Mouse (Mus musculus) forebrain, embryonic 10.5 days (tissue): ENCODE measurements around the gene Dnah2. TPM values are rescaled to one million over a fixed set of nuclear protein-coding genes. Genes with fewer than 3 reads are reported as not detected.

ENCODE experiments used
- DNase-seq: peaks from one replicate; pipeline ENCODE4 v3.0.0-alpha.2; 2017; ENCODE audit warnings: low spot score; ENCODE audit errors: extremely low spot score
- H3K27ac ChIP-seq: fragments of 300-500 bp; sonication (generic); 2 replicates; pipeline ENCODE4 v1.5.1; 2016; ENCODE audit warnings: mild to moderate bottlenecking
- H3K27me3 ChIP-seq: fragments of 300-500 bp; sonication (generic); 2 replicates; pipeline ENCODE4 v1.6.1; 2016; ENCODE audit warnings: mild to moderate bottlenecking; ENCODE audit not compliant: poor library complexity, severe bottlenecking
- H3K36me3 ChIP-seq: fragments of 300-500 bp; sonication (generic); replicated peaks from 2 replicates; pipeline ENCODE4 v1.6.1; 2016; ENCODE audit warnings: mild to moderate bottlenecking, moderate library complexity
- H3K4me1 ChIP-seq: fragments of 300-500 bp; sonication (generic); 2 replicates; pipeline ENCODE4 v1.6.1; 2016
- H3K4me3 ChIP-seq: fragments of 300-500 bp; sonication (generic); 2 replicates; pipeline ENCODE4 v1.5.1; 2016; ENCODE audit warnings: mild to moderate bottlenecking, moderate library complexity
- H3K9me3 ChIP-seq: fragments of 300-500 bp; sonication (generic); 2 replicates; pipeline ENCODE4 v1.6.1; 2016; ENCODE audit warnings: mild to moderate bottlenecking, moderate library complexity
- WGBS: fragments of 180-500 bp; shearing (Covaris S2); methylation state at CpG from one replicate; pipeline ENCODE4 v1.1.7; 2016; 5-methylcytosine and 5-hydroxymethylcytosine counted together
- polyA plus RNA-seq: library from polyadenylated mRNA; unstranded; fragments of >200 nt; fragmentation: Nextera tagmentation; extraction: Ambion mirVana; gene quantifications from 2 replicates; pipeline ENCODE4 v1.2.1, GENCODE M21; 2016

The Dnah2 gene
- polyA plus RNA-seq, 1 experiment from 2014 or later = 1.5 TPM

DNA sequence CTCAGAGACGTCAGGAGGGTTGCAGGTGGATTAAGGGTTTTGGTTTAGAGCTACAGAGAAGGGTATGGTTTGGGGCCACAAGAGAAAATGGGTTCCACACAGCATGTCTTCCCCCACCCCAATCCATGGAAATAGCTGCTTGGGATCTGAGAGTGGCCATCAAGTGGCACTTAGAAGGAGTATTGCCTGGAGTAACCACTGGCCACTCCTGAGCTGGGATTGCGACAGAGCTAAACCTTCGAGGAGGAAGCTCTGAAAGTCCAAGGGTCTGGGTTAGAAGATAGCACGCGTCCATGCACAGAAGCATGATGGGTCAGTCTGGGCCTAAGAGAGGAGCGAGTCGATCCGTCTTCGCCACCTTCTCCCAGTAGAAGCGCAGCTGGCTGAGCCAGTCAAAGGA, 72.1 kb downstream of the Dnah2 start:
- H3K27me3 ChIP-seq = no peaks in the 10 kb centered on the region
- no peak overlapping the region for H3K4me3 ChIP-seq
- DNase-seq = no peak
- 92% methylated on average over 10 of the region's 10 CpGs for WGBS
- peaks cover 14% of the 10 kb centered on the region for H3K4me1 ChIP-seq
- no peaks in the 10 kb centered on the region for H3K36me3 ChIP-seq
- no peak overlapping the region for H3K27ac ChIP-seq
- H3K9me3 ChIP-seq = no peaks in the 10 kb centered on the region

DNA sequence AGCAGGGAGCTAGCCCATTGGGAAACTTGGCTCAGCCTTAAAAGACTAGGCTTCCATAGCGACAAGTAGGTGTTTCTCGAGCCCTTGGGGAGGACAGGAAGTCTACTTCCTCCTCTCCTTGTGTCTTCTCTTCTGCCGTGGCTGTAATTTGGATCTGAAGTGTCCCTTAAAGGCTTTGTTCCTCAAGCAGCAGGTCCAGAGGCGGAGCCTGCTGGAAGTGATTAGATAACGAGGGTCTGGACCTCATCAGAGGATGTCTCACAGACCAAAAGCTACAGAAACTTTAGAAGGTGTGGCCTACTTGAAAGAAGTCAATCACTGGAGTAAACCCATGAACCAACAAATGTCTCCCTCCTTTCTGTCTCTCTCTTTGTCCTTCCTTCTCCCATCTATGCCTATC, 74.2 kb downstream of the Dnah2 start:
- whole genome bisulfite sequencing = 58% methylated on average over 5 of the region's 5 CpGs
- Histone ChIP-seq H3K4me1 (peaks cover 20% of the 10 kb centered on the region), H3K27ac (no peak overlapping the region), H3K36me3 (no peaks in the 10 kb centered on the region), H3K4me3 (no peak overlapping the region), H3K9me3 (no peaks in the 10 kb centered on the region), H3K27me3 (no peaks in the 10 kb centered on the region)
- DNase-seq = no peak

DNA sequence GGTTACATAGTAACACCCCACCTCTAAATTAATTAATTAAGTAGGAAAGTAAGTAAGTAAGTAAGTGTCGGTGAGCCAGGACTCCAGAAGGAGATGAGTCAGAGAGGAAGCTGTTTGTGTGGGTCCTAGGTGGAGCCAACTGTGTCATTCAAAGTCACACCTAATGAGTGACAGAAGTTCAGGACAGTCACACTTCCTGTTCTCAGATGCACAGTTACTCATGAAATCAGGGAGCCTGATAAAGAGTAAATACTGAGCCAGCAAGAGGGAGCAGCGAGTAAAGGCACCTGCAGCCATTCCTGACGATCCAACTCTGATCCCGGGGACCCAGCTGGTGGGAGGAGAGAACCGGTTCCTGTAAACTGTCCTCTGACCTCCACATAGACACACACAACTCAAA, 76.2 kb downstream of the Dnah2 start:
- H3K36me3 ChIP-seq = no peaks in the 10 kb centered on the region
- H3K4me3 ChIP-seq = no peak overlapping the region
- H3K9me3 ChIP-seq = no peaks in the 10 kb centered on the region
- H3K27me3 ChIP-seq = no peaks in the 10 kb centered on the region
- 87% methylated on average over 5 of the region's 5 CpGs for WGBS
- peaks cover 10% of the 10 kb centered on the region for H3K4me1 ChIP-seq
- H3K27ac ChIP-seq = no peak overlapping the region
- DNase-seq = no peak

DNA sequence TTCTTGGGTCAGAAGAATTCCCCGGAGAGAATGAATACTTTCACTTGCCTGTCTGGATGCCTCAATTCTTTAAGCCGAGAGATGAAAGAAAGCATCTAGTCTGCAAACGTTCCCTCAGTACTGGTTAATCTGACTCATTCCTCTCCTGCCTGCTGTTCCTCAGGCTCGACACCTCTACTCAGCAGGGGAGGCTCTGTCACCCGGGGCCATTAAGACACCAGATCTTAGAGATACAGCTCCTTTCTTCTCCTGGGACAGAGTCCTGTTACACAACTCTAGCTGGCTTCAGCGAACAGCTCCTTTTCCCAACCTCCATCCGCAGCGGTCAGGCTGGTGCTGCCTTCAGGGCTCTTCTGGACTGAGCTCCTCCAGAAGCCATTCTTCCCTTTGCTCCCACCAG, 77.4 kb downstream of the Dnah2 start:
- no peak for DNase-seq
- Histone ChIP-seq H3K9me3 (no peaks in the 10 kb centered on the region), H3K27ac (peak overlapping the region; percentile 41; the same call in 1 of the 2 replicates), H3K36me3 (no peaks in the 10 kb centered on the region), H3K27me3 (no peaks in the 10 kb centered on the region), H3K4me3 (no peak overlapping the region), H3K4me1 (peaks cover 10% of the 10 kb centered on the region)
- WGBS = 21% methylated on average over 8 of the region's 8 CpGs

DNA sequence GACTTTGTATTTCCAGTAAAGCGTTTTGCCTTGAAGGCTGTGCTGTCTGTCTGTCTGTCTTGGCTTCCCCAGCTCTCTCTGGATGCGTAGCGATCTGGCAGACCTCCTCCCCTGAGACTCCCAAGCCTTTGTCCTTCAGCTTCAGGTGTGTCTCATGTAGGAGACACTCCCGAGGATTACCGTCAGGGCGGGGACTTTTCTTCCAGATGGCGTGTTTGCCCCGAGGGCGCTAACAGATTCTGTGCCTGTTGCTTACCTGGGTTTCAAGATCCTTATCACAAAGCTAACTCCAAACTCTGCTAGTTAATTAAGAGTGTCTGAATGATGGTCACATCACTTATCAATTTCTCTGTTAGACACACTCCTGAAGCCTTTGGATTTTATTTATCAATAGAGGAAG, 79.6 kb downstream of the Dnah2 start:
- peaks cover 10% of the 10 kb centered on the region for H3K4me1 ChIP-seq
- no peak overlapping the region for H3K4me3 ChIP-seq
- DNase-seq = no peak
- H3K27ac ChIP-seq = no peak overlapping the region
- H3K36me3 ChIP-seq = no peaks in the 10 kb centered on the region
- no peaks in the 10 kb centered on the region for H3K27me3 ChIP-seq
- no peaks in the 10 kb centered on the region for H3K9me3 ChIP-seq
- 86% methylated on average over 9 of the region's 9 CpGs for WGBS

DNA sequence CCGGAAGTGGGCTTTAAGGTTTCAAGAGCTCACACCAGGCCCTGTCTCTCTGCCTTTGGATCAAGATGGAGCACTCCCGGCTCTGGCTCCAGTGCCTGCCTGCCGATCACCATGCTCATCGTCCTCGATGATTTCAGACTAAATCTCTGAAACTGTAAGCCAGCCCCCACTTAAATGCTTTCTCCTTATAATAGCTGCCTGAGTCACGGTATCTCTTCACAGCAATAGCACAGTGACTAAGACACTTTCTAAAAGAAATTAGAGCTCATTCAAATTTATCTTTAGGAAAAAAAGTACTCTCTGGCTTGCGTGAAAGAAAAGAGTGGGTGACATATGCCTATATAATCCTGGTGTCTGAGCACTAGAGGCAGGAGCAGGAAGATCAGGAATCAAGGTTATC, 84.9 kb downstream of the Dnah2 start:
- no peaks in the 10 kb centered on the region for H3K9me3 ChIP-seq
- WGBS = 95% methylated on average over 7 of the region's 7 CpGs
- no peak overlapping the region for H3K27ac ChIP-seq
- no peak for DNase-seq
- no peaks in the 10 kb centered on the region for H3K36me3 ChIP-seq
- no peaks in the 10 kb centered on the region for H3K27me3 ChIP-seq
- H3K4me1 ChIP-seq = no peaks in the 10 kb centered on the region; the same call in 1 of the 2 replicates
- no peak overlapping the region for H3K4me3 ChIP-seq

DNA sequence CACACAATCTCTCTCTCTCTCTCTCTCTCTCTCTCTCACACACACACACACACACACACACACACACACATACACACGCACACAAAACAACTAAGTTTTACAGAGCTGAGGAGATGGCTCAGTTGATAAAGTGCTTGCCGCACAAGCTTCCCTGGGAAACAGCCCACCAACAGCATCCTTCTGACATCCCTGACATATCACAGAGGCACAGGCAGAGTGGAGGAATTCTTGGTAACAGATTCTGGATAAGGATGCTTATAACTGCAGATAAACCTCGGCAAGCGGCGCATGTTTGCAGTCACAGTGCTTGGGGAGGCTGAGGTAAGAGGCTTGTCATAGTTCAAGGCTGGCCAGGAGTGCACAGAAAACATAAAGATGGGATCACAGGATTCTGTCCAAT, 87.3 kb downstream of the Dnah2 start:
- no peaks in the 10 kb centered on the region for H3K27me3 ChIP-seq
- peaks cover 15% of the 10 kb centered on the region for H3K4me1 ChIP-seq
- no peak for DNase-seq
- 89% methylated on average over 5 of the region's 5 CpGs for WGBS
- no peak overlapping the region for H3K27ac ChIP-seq
- H3K9me3 ChIP-seq = no peaks in the 10 kb centered on the region
- H3K36me3 ChIP-seq = no peaks in the 10 kb centered on the region
- H3K4me3 ChIP-seq = no peak overlapping the region

DNA sequence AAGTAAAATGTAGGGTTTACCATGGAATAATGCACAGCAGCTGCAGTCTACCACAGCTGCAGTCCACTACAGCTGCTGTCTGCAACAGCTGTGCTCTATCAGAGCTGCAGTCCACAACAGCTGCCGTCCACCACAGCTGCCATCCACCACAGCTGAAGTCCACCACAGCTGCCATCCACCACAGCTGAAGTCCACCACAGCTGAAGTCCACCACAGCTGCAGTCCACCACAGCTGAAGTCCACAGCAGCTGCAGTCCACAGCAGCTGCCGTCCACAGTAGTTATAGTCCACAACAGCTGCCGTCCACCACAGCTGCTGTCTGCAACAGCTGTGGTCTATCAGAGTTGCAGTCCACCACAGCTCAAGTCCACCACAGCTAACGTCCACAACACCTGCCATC, 89.0 kb downstream of the Dnah2 start:
- 86% methylated on average over 4 of the region's 4 CpGs for WGBS
- Histone ChIP-seq H3K27ac (0 out of 2 replicates have a peak overlapping the region, but pooled peaks have one; percentile 25), H3K36me3 (no peaks in the 10 kb centered on the region), H3K9me3 (no peaks in the 10 kb centered on the region), H3K4me3 (no peak overlapping the region), H3K4me1 (peaks cover 16% of the 10 kb centered on the region), H3K27me3 (no peaks in the 10 kb centered on the region)
- DNase-seq = no peak

DNA sequence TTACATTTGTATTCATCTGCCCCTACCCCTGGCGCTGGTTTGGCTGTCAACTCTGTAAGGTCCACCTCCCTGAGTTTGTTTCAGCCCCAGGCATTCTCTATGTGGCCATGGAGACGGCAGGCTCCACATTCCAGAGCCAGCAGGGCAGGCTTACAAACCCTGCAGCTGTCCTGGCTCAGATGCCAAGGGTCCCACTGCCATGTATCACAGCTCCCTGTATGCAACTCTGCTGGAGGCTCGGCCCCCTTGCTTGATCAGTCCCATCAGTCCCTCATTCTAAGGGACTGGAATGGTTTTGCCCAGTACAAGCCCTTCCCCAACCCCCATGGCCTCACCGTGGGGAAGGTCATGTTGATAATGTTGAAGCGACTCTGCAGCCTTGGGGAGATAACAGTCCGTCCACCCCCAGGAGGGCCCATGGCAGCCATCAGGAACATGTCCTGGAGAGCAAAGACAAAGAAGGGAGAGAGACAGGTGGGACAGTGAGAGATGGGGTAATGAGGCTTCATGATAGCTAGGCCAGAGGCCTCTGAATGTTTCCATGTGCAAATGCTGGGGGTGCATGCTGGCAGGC, 91.8 kb downstream of the Dnah2 start:
- no peaks in the 10 kb centered on the region for H3K9me3 ChIP-seq
- 29% methylated on average over 6 of the region's 6 CpGs for whole genome bisulfite sequencing
- no peaks in the 10 kb centered on the region for H3K36me3 ChIP-seq
- H3K27me3 ChIP-seq = no peaks in the 10 kb centered on the region
- H3K4me1 ChIP-seq = peaks cover 28% of the 10 kb centered on the region
- H3K4me3 ChIP-seq = peak overlapping the region; percentile 7; the same call in 1 of the 2 replicates
- peak; percentile 41 for DNase-seq
- H3K27ac ChIP-seq = peak overlapping the region; percentile 80

DNA sequence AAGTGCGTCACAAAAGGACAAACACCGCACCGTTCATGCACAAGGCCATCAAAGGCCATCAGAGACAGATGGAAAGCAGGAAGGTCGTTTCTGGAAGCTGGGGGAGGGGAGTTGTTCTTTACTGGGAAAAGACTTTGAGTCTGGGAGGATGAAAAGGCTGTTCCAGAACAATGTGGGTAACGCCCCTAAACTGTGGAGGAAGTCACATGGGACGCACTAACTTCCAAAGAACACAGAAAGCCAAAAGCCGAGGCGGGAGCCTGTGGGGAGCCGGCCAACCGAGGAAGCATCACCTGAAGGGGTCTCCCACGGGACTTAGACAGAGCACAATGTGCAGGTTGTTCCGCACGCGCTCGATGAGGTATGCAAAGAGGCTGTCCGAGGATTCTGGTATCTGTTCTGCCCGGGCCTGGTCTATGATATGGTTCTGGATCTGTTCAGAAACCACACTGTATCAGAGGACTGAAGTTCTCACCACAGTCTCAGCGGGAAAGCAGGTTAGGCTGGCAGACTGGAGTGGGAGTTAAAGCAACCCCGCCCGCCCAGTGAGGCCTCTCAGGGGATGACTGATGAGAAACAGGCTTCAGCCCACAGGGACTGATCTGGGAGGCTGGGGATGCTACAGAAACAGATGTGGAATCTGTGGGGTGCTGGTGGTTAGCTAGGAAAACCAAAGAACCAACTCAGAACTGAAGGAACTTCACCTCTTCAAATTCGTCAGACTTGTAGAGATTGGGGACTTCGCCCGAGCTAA, 96.6 kb downstream of the Dnah2 start:
- H3K36me3 ChIP-seq = no peaks in the 10 kb centered on the region
- no peaks in the 10 kb centered on the region for H3K27me3 ChIP-seq
- no peak overlapping the region for H3K4me3 ChIP-seq
- DNase-seq = no peak
- 68% methylated on average over 23 of the region's 23 CpGs for WGBS
- H3K4me1 ChIP-seq = peaks cover 24% of the 10 kb centered on the region
- no peaks in the 10 kb centered on the region for H3K9me3 ChIP-seq
- peak overlapping the region; percentile 44 for H3K27ac ChIP-seq

DNA sequence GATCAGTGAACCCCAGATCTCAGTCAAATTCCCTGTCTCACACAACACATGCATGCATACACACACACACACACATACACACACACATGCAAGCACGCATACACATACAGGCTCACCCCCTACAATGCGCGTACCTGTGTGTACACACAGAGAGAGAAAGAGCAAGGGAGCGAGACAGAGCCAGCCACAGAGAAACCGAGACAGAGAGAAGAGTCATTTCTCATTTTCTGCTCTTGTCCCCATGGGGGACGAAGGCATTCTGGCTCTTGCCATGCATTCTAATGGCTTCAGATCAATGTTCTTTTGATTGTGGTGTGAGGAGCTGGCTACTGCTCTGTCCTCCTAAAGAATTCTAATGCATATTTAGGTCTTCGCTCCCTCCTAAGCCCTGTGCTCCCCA, 101.6 kb downstream of the Dnah2 start:
- Histone ChIP-seq H3K36me3 (no peaks in the 10 kb centered on the region), H3K27me3 (no peaks in the 10 kb centered on the region), H3K4me1 (peaks cover 11% of the 10 kb centered on the region), H3K4me3 (no peak overlapping the region), H3K9me3 (no peaks in the 10 kb centered on the region), H3K27ac (no peak overlapping the region)
- DNase-seq = no peak
- 94% methylated on average over 7 of the region's 7 CpGs for WGBS

DNA sequence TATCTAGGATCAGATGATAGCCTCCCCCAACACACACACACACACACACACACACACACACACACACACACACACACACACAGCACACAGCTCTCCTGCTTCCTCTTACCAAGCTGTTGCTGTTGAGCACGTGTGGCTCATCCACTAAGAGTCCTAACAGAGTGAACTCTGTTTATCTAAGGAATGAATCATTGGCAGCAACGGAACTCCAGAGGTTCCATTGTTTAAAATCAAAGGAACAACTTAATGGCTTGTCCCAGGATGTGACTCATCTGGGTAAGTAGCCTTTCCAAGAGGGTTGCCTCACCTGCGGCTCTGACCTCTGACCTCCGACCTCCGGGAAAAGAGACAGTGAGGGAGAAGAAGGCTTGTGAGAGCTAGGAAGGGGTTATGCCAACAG, 105.6 kb downstream of the Dnah2 start:
- no peaks in the 10 kb centered on the region for H3K27me3 ChIP-seq
- WGBS = 58% methylated on average over 5 of the region's 5 CpGs
- H3K4me3 ChIP-seq = no peak overlapping the region
- H3K9me3 ChIP-seq = no peaks in the 10 kb centered on the region
- H3K27ac ChIP-seq = no peak overlapping the region
- H3K36me3 ChIP-seq = no peaks in the 10 kb centered on the region
- no peak for DNase-seq
- peaks cover 7% of the 10 kb centered on the region; the same call in 1 of the 2 replicates for H3K4me1 ChIP-seq

DNA sequence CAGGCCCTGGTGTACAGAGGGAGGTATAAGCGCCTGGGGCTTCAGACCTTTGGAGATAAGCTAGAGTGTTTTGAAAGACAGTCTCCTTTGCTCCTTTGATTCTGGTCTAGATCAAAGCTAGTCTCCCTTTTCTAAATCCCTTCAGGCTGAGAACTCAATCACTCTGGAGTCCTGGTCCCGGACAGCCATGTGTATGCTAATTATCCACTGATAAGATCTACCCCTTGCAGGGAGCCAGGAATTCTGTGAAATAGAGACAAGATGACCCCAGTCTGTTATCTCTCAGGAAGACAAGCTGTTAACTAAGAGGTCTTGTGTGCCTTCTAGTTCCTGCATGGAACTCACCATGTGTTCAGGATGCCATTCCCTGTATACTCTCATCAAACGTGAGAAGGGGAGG, 111.6 kb downstream of the Dnah2 start:
- WGBS = 48% methylated on average over 3 of the region's 3 CpGs
- no peaks in the 10 kb centered on the region for H3K9me3 ChIP-seq

More for the DNA sequence above, 111.6 kb downstream of the Dnah2 start:
- no peak overlapping the region for H3K4me3 ChIP-seq
- peaks cover 7% of the 10 kb centered on the region for H3K4me1 ChIP-seq
- no peaks in the 10 kb centered on the region for H3K27me3 ChIP-seq
- no peak overlapping the region for H3K27ac ChIP-seq
- H3K36me3 ChIP-seq = no peaks in the 10 kb centered on the region
- DNase-seq = no peak
